Mouse (Mus musculus): ENCODE results near the gene Keap1.
"Not testable (repeated sequence)": the region's sequence is repeated elsewhere in the genome, so short reads cannot be mapped to it uniquely, and the experiment has no call there.

The Keap1 gene

DNA sequence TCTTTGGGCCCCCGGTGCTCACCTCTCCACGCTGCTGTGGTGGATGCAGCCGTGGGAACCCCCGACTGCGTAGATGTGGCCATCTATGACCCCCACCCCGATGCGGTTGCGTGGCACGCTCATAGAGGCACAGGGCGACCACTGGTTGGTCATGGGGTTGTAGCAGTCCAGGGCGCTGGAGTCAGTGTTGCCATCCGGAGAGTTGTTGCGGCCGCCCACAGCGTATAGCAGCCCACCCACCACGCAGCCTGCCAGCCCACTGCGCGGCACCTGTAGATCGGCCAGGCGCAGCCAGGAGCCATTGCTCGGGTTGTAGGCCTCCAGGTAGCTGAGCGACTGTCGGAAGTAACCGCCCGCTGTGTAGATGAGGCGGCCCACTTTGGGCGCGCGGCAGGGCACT is 5.8 kb downstream of the Keap1 start:
- DNase-seq (ENCODE audit: low read depth, low spot score) = no peak

DNA sequence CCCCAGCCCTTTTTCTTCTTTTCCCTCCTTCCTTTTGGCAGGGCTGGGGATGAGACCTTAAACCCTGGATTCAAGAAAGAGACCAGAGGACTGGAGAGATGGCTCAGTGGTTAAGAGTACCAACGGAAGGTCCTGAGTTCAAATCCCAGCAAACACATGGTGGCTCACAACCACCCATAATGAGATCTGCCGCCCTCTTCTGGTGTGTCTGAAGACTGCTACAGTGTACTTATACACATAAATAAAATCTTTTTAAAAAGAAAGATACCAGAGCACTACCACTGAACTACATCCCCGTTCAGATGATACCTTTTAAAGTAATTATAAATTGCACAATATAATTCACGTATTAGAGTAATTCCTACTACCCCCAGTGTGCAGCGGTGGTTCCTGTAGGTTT is 6.3 kb downstream of the Keap1 start:
- no peak for DNase-seq (ENCODE audit: low read depth, low spot score)

DNA sequence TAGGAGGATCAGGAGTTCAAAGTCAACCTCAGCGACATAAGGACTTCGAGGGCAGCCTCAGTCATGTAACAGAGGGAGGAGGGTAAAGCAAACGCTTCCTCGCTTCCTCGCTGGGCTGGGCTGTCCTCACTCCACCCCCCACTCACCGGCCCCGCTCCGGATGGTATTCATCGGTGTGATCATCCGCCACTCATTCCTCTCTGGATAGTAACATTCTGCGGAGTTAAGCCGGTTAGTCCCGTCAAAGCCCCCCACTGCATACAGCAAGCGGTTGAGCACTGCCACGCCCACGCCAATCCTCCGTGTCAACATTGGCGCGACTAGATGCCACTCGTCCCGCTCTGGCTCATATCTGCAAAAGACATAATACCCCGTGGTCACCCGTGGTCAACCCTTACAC is 7.6 kb downstream of the Keap1 start:
- DNase-seq (ENCODE audit: low read depth, low spot score) = no peak

DNA sequence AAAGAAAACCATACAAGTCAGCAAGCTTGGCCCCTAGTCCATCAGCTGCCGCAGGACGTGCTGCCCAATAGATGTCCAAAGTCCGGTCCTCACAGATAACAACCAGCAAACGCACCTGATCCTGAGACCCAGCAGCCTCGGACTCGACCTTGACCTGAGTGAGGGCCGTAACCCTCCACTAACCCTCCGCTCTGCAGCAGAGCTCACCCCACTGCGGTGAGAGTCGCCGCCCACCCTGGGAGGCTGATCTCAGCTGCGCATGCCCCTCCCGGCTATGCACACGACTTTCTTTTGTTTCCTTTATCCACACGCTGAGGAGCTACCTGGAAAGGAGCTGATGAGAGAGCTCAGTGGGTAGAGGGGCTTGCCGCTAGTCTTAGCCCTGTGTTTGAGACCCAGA is 11.8 kb downstream of the Keap1 start:
- no peak for DNase-seq (ENCODE audit: low read depth, low spot score)

DNA sequence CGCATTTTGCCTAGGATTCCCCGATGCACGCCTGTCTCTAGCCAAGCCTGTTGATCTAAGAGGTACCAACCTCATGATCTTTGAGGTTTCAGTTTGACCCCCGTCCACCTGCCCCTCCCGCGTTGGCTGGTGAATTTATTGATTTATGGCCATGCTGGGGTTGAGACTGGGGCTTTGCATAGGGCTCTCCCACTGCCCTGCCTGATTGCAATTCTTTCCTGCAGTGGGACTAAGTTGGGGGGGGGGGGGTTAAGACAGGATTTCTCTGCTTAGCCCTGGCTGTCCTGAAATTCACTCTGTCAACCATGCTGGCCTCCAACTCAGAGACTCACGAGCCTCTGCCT is 13.8 kb downstream of the Keap1 start:
- DNase-seq (ENCODE audit: low read depth, low spot score) = no peak

DNA sequence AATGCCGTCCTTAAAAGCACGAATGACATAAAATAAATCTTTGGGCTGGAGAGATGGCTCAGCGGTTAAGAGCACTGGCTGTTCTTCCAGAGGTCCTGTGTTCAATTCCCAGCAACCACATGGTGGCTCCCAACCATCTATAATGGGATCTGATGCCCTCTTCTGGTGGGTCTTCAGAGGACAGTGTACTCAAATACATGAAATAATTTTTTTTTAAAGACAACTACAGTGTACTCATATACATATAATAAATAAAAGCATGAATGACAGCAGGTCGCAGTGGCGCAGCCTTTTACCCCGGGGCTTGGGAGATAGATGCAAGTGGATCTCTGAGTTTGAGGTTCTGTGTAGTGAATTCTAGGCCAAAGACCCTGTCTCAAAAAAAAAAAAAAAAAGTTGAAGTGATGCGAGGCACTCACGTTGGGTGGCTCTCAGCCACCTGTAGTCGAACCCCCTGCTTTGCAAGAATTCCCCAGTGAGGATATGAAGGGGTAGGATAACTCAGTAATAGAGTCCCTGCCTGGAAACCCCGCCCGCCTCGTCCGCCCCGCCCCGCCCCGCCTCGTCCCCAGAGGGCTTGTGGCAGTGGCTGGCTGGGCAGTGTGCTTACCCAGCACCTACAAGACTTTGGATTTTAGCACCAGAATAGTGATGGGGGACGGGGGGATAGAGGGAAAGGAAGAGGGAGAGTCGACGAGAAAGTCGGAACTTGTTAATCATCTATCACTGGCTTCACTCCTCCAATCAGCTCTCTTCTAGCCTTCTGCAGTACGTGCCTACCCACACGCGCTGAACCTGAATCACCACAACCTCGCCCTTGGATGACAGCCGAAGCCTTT is 14.4 kb downstream of the Keap1 start:
- DNase-seq (ENCODE audit: low read depth, low spot score) = no peak

DNA sequence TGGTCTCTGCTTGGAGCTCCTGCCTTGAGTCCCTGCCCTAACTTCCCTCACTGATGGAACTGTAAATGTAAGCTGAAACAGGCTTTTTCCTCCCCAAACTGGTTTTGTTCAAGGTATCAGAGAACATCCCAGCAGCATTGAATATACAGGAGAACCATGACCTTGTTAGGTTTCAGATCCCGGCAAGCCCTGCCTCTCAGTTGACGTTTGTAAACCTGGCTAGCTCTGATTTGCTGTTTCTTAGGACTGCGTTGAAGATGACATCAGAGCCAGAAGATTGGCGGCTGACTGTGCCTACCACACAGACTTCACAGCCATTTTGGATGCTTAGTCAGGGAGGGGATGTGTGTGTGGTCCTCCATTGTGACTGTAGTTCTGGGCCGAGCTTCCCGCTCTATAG is 15.3 kb downstream of the Keap1 start:
- no peak for DNase-seq (ENCODE audit: low read depth, low spot score)

DNA sequence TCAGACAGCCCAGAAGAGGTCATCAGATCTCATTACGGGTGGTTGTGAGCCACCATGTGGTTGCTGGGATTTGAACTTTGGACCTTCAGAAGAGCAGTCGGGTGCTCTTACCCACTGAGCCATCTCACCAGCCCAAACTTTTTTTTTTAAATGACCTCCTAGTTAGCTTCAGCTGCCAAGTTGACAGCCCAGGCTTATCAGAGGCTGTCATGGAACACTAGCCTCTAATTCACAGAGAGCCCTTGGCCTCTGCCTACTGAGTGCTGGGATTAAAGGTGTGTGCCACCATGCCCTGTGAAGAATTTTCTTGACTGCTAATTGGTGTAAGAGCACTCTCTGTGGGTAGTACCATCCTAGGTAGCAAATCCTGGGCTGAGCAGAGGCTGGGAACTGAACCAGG is 15.7 kb downstream of the Keap1 start:
- DNase-seq (ENCODE audit: low read depth, low spot score) = not testable (repeated sequence)

DNA sequence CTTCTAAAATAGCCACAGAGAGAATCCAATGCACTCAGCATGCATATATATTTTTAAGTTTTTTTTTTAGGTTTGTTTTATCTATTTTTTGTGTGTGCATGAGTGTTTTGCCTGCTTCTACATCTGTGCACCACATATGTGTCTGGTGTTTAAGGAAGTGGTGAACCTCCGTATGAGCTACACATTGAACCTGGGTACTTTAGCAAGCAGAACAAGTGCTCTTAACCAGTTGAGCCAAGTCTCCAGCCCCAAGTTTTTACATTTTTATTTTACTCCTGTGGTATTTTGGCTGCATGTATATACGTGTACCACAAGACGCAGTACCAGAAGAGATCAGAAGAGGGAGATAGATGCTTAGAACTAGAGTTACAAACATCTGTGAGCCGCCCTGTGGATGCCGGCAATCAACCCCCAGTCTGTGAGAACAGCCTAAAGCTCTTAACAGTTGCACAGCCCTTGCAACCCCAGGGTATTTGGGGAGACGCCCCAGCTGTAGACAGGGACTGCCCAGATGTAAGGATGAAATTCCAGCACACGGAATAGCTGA is 17.7 kb downstream of the Keap1 start:
- DNase-seq (ENCODE audit: low read depth, low spot score) = peak; percentile 61

DNA sequence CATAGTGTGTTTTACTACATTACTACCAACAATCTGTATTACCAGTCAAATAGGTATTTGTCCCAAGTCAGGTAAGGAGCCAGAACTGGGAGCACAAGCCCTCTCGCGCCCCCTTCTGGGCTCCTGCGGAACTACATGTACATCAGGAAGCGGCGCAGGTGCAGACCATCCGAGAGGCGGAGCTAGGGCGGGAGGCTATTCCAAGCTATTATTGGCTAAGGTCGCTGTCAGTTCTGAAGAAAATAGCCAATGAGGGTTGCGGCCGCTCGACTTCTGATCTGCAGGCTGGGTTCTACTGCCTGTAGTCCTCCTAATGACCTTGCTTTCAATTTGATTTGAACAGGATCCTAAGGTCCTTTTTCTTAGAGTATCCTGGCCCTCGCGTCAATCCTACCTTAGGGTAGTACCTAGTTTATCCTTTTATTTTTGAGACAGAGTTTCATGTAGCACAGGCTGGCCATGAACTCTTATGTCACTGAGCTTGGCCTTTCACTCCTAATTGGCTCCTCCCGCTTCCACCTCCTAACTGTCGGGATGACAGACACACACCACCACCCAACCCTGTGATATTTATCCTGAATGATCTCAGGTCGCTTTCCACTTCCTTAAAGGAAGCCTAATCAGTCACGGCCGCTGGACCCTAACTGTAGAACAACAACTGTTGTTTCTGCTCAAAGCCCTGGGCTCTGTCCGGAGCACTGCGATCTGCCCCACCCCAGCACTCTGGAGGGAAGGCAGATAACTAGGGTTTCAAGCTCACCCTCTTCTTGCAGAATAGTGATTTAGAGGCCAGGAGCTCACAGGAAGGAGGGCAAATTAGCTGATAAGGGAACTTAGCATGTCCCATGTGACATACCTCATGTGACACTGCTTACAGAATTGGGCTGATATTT is 18.4 kb downstream of the Keap1 start:
- DNase-seq (ENCODE audit: low read depth, low spot score) = peak; percentile 95

DNA sequence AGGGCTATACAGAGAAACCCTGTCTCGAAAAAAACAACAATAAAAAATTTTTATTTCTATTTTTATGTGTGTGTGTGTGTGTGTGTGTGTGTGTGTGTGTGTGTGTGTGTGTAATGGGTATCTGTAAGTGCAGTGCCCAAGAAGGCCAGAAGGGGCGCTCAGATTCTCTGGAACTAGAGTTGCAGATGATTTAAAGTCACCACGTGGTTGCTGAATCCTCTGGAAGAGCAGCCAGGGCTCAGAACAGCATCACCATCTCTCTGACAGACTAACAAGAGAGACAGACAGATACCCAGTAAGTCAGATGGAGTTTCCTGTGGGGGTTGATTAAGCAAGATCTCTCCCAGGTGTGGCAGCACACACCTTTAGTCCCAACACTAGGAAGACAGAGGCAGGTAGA is 19.3 kb downstream of the Keap1 start:
- DNase-seq (ENCODE audit: low read depth, low spot score) = no peak

DNA sequence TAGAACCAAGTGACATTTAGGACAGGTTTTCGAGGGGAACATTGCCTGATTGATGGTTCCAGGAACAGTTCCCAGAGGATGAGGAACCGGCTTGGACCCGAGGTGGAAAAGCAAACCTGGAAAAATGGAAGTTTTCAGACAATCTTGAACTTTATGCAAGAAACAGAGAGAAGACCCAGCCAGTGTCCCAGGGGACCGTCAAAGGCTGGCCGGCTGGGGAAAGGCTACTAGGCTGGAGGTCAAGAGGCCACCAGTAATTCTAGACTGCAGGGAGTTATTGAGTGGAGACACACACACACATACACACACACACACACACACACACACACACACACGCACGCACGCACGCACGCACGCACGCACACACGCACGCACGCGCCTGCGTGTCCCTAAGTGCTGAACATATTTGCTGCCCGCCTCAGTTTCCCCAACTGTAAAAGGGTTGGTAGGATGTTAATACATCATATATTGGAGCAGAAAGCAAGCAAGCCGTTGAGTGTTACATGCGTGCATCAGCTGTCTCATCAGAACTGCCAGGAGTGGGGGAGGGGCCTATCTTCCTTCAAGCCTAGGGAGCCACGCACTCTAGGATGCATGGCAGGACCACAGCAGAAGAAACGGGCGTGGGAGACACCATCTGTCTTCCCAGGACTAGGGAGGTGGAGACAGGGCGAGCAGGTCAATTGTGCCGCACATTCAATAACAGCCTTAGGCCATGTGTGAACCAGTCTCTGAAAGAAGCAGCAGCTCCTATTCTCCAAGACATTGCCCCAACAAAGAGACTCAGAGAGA is 22.9 kb downstream of the Keap1 start:
- no peak for DNase-seq (ENCODE audit: low read depth, low spot score)

DNA sequence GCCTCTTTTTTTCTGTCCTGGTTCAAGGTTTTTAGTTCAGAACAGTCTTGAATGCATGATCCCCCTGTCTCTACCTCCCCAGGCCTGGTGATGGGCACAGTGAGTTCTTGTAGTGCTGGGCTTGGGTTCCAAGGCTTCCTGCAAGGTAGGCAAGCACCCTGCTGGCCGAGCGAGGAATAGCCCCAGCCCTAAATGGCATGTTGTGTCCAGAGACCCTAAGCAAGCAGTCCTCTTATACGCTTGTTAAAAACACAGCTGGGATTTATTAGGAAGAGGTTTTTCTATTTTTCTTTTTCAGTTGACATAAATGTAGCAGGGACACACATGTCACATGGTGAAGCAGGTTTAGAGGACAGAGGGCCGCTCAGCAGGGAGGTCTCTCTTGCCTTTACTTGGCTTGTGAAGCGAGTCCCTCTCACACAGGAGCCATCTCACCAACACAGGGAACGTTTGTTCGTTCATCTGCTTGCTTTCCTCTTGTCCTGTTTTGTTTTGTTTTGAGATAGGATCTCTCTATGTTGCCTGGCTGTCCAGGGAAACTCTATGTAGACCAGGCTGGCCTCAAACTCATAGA is 25.5 kb downstream of the Keap1 start:
- DNase-seq (ENCODE audit: low read depth, low spot score) = no peak

DNA sequence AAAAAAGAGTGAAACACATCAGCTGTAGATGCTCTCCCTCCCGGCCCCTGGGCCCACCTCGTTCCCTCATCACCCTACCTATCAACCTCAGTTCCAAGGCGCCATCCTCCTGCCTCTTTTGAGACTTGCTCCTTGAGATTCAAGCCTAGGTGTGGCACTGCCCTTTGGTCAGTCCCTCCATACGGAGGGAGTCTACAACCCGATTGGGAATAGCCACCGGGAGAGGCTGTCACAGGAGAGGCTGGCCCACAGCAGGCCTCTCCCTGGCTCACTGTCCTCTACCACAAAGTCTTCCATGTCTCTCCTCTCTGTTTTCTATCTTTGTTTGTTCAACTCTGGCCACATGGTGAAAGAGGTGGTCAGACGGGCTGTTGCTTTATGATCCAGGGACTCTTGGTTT is 27.5 kb downstream of the Keap1 start:
- DNase-seq (ENCODE audit: low read depth, low spot score) = no peak

DNA sequence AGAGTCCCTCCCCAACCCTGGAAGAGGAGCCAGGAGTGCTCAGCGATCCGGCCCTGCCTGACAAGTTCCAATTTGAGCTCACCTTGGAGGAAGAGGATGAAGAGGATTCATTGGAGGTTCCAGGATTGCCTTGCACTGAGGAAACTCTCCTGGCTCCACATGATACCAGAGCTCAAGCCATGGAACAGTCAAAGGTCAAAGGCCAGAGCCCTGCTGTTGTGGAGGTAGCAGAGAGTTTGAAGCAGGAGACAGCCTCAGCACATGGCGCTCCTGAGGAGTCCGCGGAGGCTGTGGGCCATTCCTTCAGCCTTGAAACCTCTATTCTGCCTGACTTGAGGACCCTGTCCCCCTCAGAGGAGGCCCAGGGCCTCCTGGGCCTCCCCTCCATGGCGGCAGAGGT is 28.3 kb downstream of the Keap1 start:
- DNase-seq (ENCODE audit: low read depth, low spot score) = no peak

DNA sequence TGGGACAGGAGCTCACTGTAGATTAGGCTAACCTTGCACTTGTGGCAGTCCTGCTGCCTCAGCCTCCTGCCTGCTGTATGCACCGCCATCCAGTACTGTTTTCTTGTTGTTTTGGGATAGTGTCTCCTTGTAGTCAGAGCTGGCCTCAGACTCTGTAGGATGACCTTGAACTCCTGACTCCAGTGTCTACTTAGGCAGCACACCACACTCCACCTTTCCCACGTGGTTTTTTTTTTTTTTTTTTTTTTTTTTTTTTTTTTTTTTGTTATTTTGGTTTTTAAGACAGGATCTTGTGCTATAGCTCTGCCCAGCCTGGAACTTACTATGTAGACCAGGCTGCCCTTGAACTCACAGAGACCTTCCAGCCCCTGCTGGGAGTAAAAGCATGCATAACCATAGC is 30.5 kb downstream of the Keap1 start:
- no peak for DNase-seq (ENCODE audit: low read depth, low spot score)

DNA sequence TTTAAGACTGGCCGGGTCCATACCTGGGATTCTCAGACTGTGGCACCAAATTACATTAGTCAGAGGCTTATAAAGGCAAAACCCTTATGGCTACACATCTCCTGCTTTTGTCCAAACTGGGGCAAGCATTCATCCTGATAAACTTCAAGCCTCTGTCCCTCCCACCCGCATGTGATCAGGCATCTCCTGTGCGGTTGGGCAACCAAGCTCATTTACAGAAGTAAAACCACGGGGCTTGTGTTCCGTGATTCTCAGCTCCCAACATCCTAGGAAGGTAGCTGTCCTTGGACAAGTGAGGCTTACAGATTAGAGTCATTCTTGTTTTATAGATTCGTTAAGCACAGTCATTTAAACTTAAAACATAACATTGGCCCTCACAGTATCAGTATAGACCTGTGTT is 32.3 kb downstream of the Keap1 start:
- DNase-seq (ENCODE audit: low read depth, low spot score) = no peak

DNA sequence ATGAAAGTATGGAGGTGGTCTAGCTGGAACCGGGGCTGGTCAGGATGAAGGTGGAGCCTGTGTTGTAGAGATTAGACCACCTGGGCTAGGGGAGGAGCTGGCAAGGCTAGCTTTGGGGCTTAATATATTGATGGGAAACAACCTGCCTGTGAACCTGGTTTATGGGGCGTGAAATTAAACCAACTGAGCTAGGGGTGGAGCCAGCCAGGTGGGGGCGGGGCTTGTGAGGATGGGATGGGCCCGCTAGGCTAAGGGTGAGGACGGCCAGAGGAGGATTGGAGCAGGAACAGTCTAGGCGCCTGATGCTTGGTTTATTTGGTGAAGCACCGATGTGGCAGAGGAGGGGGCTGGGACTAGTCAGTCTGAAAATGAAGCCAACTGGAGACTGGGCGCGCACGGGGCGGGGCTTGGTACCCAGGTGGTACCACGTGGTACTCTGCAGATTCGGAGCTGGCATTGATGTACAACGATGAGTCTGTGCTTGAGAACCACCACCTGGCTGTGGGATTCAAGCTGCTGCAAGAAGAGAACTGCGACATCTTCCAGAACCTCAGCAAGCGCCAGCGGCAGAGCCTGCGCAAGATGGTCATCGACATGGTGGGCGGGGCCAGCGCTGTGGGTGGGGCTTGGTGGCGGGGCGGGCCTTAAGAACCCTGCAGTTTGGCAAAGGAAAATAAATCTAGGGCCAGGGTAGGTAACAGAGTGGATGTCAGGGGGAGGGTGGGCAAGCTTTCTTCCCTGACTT is 34.5 kb downstream of the Keap1 start:
- DNase-seq (ENCODE audit: low read depth, low spot score) = no peak

DNA sequence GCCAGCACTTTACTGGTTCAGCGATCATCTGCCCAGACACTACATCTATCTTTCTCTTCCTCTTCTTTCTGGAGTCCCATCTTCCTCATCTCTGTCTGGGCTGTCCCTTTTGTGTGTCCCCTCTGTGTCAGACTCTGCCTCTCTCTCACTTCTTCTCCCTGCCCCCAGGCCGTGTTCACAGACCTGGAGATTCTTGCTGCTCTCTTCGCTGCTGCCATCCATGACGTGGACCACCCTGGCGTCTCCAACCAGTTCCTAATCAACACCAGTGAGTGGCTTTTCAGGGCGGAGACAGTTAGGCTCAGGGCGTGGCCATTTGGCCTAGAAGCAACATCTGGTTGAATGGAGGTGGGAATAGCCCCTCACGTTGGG is 35.0 kb downstream of the Keap1 start:
- no peak for DNase-seq (ENCODE audit: low read depth, low spot score)

DNA sequence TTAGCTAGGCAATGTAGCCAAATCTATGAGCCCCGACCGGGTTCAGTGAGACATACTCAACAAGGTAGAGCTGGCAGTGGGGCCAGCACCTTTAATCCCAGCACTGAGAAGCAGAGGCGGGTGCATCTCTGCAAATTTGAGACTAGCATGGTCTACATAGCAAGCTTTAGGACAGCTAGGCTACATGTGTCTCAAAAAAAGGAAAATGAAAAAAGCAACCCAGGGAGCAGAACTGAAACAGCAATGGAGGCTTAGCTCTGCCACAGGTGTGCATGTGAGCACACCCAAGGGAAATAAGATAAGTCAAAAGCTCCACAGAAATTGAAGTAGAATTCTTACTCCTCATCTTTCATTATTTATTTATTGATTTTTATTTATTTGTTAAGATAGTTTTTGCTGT is 40.2 kb downstream of the Keap1 start:
- no peak for DNase-seq (ENCODE audit: low read depth, low spot score)

DNA sequence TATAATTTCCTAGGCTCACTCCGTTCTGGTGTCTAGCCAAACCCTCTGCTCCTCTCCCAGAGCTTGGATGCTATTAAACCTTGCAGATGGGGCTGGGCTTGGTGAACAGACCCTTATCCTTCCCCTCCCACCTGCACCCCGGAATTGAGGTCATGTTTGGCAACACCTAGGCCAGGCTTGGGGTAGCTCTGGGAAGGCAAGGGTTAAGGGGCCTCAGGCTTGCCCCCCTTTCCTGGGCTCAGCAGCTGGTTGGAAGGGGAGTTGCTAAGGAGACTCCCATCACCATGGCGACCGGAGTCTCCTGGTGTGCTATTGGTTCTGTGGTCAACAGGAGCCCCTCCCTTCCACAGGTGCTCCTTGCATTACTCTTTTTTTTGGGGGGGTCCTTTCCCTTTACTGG is 41.2 kb downstream of the Keap1 start:
- no peak for DNase-seq (ENCODE audit: low read depth, low spot score)

All from skeletal muscle tissue, adult 2 months (tissue).